Mouse (Mus musculus) brown adipose tissue, adult 24 weeks (tissue): ENCODE data around the gene Vegfa. TPM values are rescaled to one million over a fixed set of nuclear protein-coding genes. Genes with fewer than 3 reads are reported as not detected.

Experiments used
- H3K27ac ChIP-seq: fragments of 200-500 bp; replicated peaks from 2 replicates; pipeline ENCODE4 v1.5.1; 2012; ENCODE audit warnings: low read depth, mild to moderate bottlenecking, low read length
- H3K4me1 ChIP-seq: fragments of 200-500 bp; 2 replicates; pipeline ENCODE4 v1.6.1; 2012; ENCODE audit warnings: low read length, mixed read lengths; ENCODE audit not compliant: control insufficient read depth, insufficient read depth, insufficient read length
- H3K4me3 ChIP-seq: fragments of 200-500 bp; 2 replicates; pipeline ENCODE4 v1.5.1; 2012; ENCODE audit warnings: low read depth, mild to moderate bottlenecking, low read length, moderate library complexity; ENCODE audit not compliant: insufficient read depth
- polyA plus RNA-seq: library from polyadenylated mRNA; stranded (reverse); fragments of >200 nt; gene quantifications from 2 replicates; pipeline ENCODE4 v1.2.4, GENCODE M21; 2012; ENCODE audit not compliant: missing spikeins, insufficient read depth, insufficient read length

Vegfa gene
- polyA plus RNA-seq, 1 experiment, result 214 TPM

DNA sequence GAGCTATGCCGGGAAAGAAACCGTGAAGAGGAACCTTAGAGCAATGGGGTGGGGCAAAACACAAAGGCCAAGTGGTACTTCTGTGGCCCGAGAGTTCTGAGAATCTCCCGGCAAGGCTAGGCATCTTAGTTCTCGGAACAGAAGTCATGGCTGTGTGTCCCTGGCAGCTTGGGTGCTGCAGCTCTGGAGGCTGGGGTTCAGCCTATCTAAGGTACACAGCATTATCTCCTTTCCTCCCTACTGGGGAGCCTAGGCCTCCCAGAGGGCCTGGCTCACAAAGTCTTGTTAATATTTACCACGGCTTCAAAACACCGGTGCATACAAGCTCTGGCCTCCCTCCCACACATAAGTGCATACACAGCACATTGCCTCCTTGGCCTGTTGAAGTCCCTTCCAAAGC lies 59.0 kb downstream of the Vegfa start:
- Histone ChIP-seq H3K4me3 (no peak overlapping the region), H3K27ac (no peak overlapping the region), H3K4me1 (no peaks in the 10 kb centered on the region)

DNA sequence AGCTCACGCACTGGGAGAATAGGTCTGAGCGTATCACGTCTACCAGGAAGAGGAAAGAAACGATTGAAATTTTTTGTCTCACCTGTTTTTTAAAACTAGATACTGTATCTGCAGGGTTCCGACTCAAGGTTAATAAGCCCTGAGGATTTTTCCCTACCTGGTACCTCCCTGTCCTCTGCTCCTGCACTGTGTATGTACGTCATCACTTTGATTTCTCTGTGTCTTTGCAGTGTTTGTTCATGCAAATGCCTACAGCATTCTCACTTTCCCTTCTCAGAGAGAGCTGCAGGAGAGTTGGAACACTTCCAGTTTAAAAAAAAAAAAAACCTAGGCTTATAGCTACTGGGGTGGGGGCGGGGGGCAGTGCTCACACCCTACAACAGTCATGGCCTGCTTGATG lies 59.8 kb downstream of the Vegfa start:
- Histone ChIP-seq H3K27ac (no peak overlapping the region), H3K4me1 (no peaks in the 10 kb centered on the region), H3K4me3 (no peak overlapping the region)

DNA sequence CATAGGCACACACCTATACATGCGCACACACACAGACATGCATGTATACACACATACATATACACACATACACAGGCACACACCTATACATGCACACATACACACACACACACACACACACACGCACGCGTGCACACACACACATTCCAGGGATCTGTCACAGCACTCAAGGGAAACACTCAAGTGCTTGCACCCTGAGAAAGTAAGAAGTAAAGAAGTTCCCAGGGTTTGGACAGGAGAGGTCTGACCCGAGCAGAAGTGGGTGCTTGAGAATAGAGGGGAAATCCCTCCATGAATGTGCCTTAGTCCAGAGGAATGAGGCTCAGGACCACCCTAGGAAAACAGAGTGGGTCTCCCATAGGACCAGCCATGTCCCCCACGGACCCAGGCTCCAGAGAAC lies 60.4 kb downstream of the Vegfa start:
- no peak overlapping the region for H3K27ac ChIP-seq
- no peak overlapping the region for H3K4me3 ChIP-seq
- no peaks in the 10 kb centered on the region for H3K4me1 ChIP-seq

DNA sequence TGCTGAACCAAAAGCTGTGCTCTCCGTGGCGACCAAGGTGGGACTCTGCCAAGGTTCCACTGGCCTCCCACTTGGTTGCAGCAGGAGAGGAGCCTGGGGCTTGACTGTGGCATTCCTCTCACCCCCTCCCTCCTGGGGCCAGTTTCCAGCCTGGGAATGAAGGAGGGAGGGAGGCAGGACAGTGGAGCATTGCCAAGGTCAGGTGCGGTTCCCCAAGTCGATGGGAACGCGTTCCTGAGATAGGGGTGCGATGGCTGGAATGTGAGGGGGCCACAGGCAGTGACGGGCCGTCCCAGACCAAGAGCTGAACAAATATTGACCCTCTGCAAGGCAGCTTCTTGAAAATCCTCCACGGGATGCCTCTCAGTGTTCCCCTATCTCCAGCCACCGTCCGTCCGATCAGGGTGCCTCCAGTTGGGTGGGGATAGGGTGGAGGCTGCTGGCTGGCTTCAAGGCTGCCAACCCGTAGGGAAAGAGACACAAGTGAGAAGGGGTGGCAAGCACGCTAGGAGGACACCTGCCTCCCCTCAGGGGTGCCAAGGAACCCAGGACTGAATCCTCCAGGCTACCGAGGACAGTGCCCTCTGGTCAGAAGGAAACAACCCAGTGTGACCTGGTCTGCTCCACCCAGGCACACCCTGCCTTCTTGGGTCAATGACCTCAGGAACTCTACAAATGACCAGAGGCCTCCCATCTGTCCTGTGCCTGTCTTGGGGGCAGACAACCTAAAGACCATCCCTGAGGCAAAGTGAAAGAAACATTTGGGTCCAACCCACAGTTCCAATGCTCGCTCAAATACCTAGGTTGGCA lies 61.2 kb downstream of the Vegfa start:
- Histone ChIP-seq H3K27ac (no peak overlapping the region), H3K4me1 (no peaks in the 10 kb centered on the region), H3K4me3 (no peak overlapping the region)

DNA sequence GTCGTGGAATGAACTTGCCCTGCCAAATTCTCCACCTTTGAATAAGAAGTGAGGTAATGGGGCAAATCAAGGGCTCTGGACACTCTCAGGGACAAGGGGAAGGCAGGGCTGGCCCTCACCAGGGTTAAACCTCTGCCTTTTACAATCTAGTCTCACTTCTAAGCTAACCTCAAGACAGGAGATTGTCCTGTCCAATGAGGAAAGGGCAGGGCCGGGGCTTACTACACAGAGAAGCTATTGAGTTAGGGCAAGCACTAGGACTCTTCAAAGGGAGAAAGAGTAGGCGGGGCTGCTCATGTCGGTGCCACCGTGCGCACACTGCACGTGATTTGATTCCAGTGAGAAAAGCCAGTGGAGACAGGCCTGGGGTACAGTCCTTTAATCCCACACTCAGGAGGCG lies 62.6 kb downstream of the Vegfa start:
- H3K4me3 ChIP-seq, result no peak overlapping the region
- no peaks in the 10 kb centered on the region for H3K4me1 ChIP-seq
- H3K27ac ChIP-seq, result no peak overlapping the region

GRCm38 (mm10) chr17:45968341-45968740 lies 63.8 kb downstream of the Vegfa start:
- Histone ChIP-seq H3K27ac (no peak overlapping the region), H3K4me1 (no peaks in the 10 kb centered on the region), H3K4me3 (no peak overlapping the region)

Other genes starting within 250 kb of the Vegfa start
- 113 and 150 TPM in 2 replicates for gene Mrps18a, start 78.6 kb upstream of the Vegfa start, polyA plus RNA-seq
- 1.3 TPM in 1 of 2 replicates, not detected in the other for gene Rsph9, start 111.8 kb upstream of the Vegfa start, polyA plus RNA-seq
- 4.2 and 4.9 TPM in 2 replicates for gene Mad2l1bp, start 121.2 kb upstream of the Vegfa start, polyA plus RNA-seq
- gene Gtpbp2, start 128.7 kb upstream of the Vegfa start, polyA plus RNA-seq, result 19.3 and 23.4 TPM in 2 replicates
- 4.3 and 5.3 TPM in 2 replicates for gene Polh, start 170.3 kb upstream of the Vegfa start, polyA plus RNA-seq
- gene Xpo5, start 170.4 kb upstream of the Vegfa start, polyA plus RNA-seq, result 8.5 and 9.2 TPM in 2 replicates
- 19.9 and 29.9 TPM in 2 replicates for gene Polr1c, start 215.7 kb upstream of the Vegfa start, polyA plus RNA-seq
- 63.4 and 66.1 TPM in 2 replicates for gene Yipf3, start 215.7 kb upstream of the Vegfa start, polyA plus RNA-seq
- not detected in 2 replicates for gene Lrrc73, start 221.2 kb upstream of the Vegfa start, polyA plus RNA-seq